26 mouse cellular contexts compared by ENCODE assay signal in the genomic region with DNA sequence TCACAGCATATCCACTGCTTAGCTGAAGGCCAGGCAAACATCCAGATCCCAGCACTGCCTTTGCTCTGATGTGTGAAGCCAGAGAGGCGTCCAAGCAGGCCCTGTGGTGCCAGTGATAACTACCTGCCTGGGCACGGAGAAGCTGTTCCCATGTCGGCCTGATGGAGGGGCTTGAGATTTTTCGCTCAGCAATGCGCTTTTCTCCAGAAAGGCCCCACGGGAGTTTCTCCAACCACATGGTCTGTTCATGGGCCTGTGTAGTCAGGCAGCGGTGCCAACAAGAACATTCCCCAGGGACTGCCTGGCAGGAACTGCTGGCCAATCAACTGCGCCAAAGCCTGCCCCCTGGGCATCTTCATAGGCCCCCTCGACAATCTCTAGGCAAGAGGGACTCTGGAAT.
DNase-seq lines count a peak whose midpoint lies in the region; ATAC-seq and TF ChIP-seq lines count a peak whose summit lies in the region.
"Had no signal": no experiment of that assay in that cellular context is flagged by ENCODE, and none has a peak within 500 bp of the region (broad histone marks: within the 10 kb centered on the region; RNA-seq: fewer than 3 reads in every experiment).

No protein-coding gene starts in this region.

- no peak for TF ChIP-seq POLR2A in limb, embryonic 14.5 days (IDR thresholded peaks at IDR 0.05; ENCODE audit: borderline replicate concordance, extremely low read depth, insufficient read depth, insufficient read length)
- no peak for TF ChIP-seq POLR2A in brain, embryonic 14.5 days (IDR thresholded peaks at IDR 0.05; ENCODE audit: borderline replicate concordance, extremely low read depth, insufficient read depth, insufficient read length, poor library complexity, severe bottlenecking)

- ATAC-seq in forebrain, embryonic 14.5 days = no peak
- ATAC-seq in forebrain, embryonic 11.5 days (replicated peaks; ENCODE audit: low FRiP score) = no peak
- no peak; the same call in 1 of the 2 replicates for ATAC-seq in limb, embryonic 14.5 days (ENCODE audit: low FRiP score, low read depth)
- ATAC-seq: forebrain, postnatal 0 days had no signal

- no peak overlapping the region for H3K4me2 ChIP-seq in forebrain, embryonic 14.5 days (ENCODE audit: low read length)
- no peak overlapping the region for H3K4me2 ChIP-seq in forebrain, embryonic 11.5 days (ENCODE audit: low read depth, low read length, severe bottlenecking)
- no peak overlapping the region for H3K4me2 ChIP-seq in limb, embryonic 14.5 days (replicated peaks; ENCODE audit: low read depth, low read length, severe bottlenecking)
- H3K4me2 ChIP-seq: heart, embryonic 12.5 days; hindbrain, embryonic 12.5 days; limb, embryonic 12.5 days; neural tube, embryonic 15.5 days; stomach, embryonic 15.5 days had no signal

- no peaks in the 10 kb centered on the region for H3K36me3 ChIP-seq in forebrain, embryonic 14.5 days (ENCODE audit: control insufficient read depth, insufficient read depth, low read length)
- no peaks in the 10 kb centered on the region for H3K36me3 ChIP-seq in forebrain, embryonic 11.5 days (ENCODE audit: control insufficient read depth, insufficient read depth, low read length)
- no peaks in the 10 kb centered on the region for H3K36me3 ChIP-seq in limb, embryonic 14.5 days (ENCODE audit: control insufficient read depth, insufficient read depth, low read length)
- H3K36me3 ChIP-seq in limb, embryonic 10.5 days = no peaks in the 10 kb centered on the region
- H3K36me3 ChIP-seq: heart, embryonic 12.5 days; hindbrain, embryonic 12.5 days; limb, embryonic 12.5 days; neural tube, embryonic 15.5 days; stomach, embryonic 15.5 days had no signal

- H3K27me3 ChIP-seq in forebrain, embryonic 14.5 days (replicated peaks; ENCODE audit: control insufficient read depth, insufficient read depth, low read length) = no peaks in the 10 kb centered on the region
- H3K27me3 ChIP-seq in forebrain, embryonic 11.5 days (ENCODE audit: control insufficient read depth, insufficient read depth, low read length) = no peaks in the 10 kb centered on the region
- H3K27me3 ChIP-seq in limb, embryonic 14.5 days (ENCODE audit: control insufficient read depth, insufficient read depth, low read length) = no peaks in the 10 kb centered on the region
- H3K27me3 ChIP-seq in limb, embryonic 10.5 days (ENCODE audit: low read depth, poor library complexity, severe bottlenecking) = no peaks in the 10 kb centered on the region
- H3K27me3 ChIP-seq: hindbrain, embryonic 12.5 days; limb, embryonic 12.5 days; neural tube, embryonic 15.5 days; stomach, embryonic 15.5 days had no signal

- H3K9me3 ChIP-seq in forebrain, embryonic 14.5 days (replicated peaks; ENCODE audit: control insufficient read depth, low read length) = no peaks in the 10 kb centered on the region
- no peaks in the 10 kb centered on the region for H3K9me3 ChIP-seq in forebrain, embryonic 11.5 days (ENCODE audit: control insufficient read depth, low read length)
- no peaks in the 10 kb centered on the region for H3K9me3 ChIP-seq in limb, embryonic 14.5 days (ENCODE audit: control insufficient read depth, low read length)
- no peaks in the 10 kb centered on the region for H3K9me3 ChIP-seq in limb, embryonic 10.5 days (replicated peaks)
- H3K9me3 ChIP-seq: heart, embryonic 12.5 days; hindbrain, embryonic 12.5 days; limb, embryonic 12.5 days; neural tube, embryonic 15.5 days; stomach, embryonic 15.5 days had no signal

- peak; percentile 28 for DNase-seq in adrenal gland, adult 2 months
- no peak for DNase-seq in adrenal gland, adult 8-10 months
- peak; percentile 34 for DNase-seq in forebrain, embryonic 14.5 days (ENCODE audit: low spot score)
- DNase-seq in forebrain, embryonic 11.5 days (ENCODE audit: low spot score) = no peak
- DNase-seq in limb, embryonic 14.5 days (ENCODE audit: low spot score) = peak; percentile 61
- DNase-seq in limb, embryonic 10.5 days (ENCODE audit: low spot score) = no peak
- DNase-seq in brain, embryonic 14.5 days (ENCODE audit: low read depth) = peak; percentile 62
- DNase-seq in kidney, postnatal 36 days = no peak
- DNase-seq: cerebellum, adult 11 months; cerebellum, adult 9-11 months; forebrain, postnatal 0 days; gastrocnemius, postnatal 14 days; heart, adult 18-20 months; heart, postnatal 10 days; kidney, adult 8-10 months; kidney, postnatal 10 days; lung, postnatal 4 days; right cerebral cortex, adult 18-20 months; right cerebral cortex, postnatal 4 days; thymus, adult 2 months had no signal

- H3K4me1 ChIP-seq in forebrain, embryonic 14.5 days (ENCODE audit: control insufficient read depth, insufficient read depth, low read length) = no peaks in the 10 kb centered on the region
- H3K4me1 ChIP-seq in forebrain, embryonic 11.5 days (replicated peaks; ENCODE audit: control insufficient read depth, insufficient read depth, low read length) = no peaks in the 10 kb centered on the region
- H3K4me1 ChIP-seq in limb, embryonic 14.5 days (ENCODE audit: control insufficient read depth, insufficient read depth, low read length) = peaks cover 18% of the 10 kb centered on the region
- H3K4me1 ChIP-seq in limb, embryonic 10.5 days = peaks cover 8% of the 10 kb centered on the region
- H3K4me1 ChIP-seq: heart, embryonic 12.5 days; hindbrain, embryonic 12.5 days; stomach, embryonic 15.5 days had no signal

- no peak overlapping the region for H3K9ac ChIP-seq in forebrain, embryonic 14.5 days (ENCODE audit: low read length)
- no peak overlapping the region for H3K9ac ChIP-seq in forebrain, embryonic 11.5 days (ENCODE audit: low read length)
- no peak overlapping the region for H3K9ac ChIP-seq in limb, embryonic 14.5 days (ENCODE audit: low read depth, low read length, severe bottlenecking)
- H3K9ac ChIP-seq: forebrain, postnatal 0 days; heart, embryonic 12.5 days; hindbrain, embryonic 12.5 days; limb, embryonic 12.5 days; liver, embryonic 14.5 days; neural tube, embryonic 15.5 days; stomach, embryonic 15.5 days had no signal

- WGBS in forebrain, embryonic 14.5 days = 79% methylated on average over 9 of the region's 9 CpGs
- 86% methylated on average over 9 of the region's 9 CpGs for WGBS in forebrain, embryonic 11.5 days
- 33% methylated on average over 9 of the region's 9 CpGs for WGBS in limb, embryonic 14.5 days
- 91% methylated on average over 9 of the region's 9 CpGs for WGBS in limb, embryonic 10.5 days

- H3K4me3 ChIP-seq in forebrain, embryonic 14.5 days (ENCODE audit: low read depth, low read length) = no peak overlapping the region
- H3K4me3 ChIP-seq in forebrain, embryonic 11.5 days (ENCODE audit: low read depth, low read length) = no peak overlapping the region
- H3K4me3 ChIP-seq in limb, embryonic 14.5 days (replicated peaks; ENCODE audit: low read length) = no peak overlapping the region
- no peak overlapping the region for H3K4me3 ChIP-seq in limb, embryonic 10.5 days
- H3K4me3 ChIP-seq: heart, embryonic 12.5 days; hindbrain, embryonic 12.5 days; limb, embryonic 12.5 days; neural tube, embryonic 15.5 days; stomach, embryonic 15.5 days had no signal

- H3K27ac ChIP-seq in forebrain, embryonic 14.5 days (ENCODE audit: low read depth, low read length) = no peak overlapping the region
- H3K27ac ChIP-seq in forebrain, embryonic 11.5 days (ENCODE audit: low read depth, low read length) = no peak overlapping the region
- H3K27ac ChIP-seq in limb, embryonic 14.5 days (replicated peaks; ENCODE audit: low read depth, low read length) = no peak overlapping the region
- no peak overlapping the region for H3K27ac ChIP-seq in limb, embryonic 10.5 days
- H3K27ac ChIP-seq: hindbrain, embryonic 12.5 days; limb, embryonic 12.5 days; liver, embryonic 14.5 days; neural tube, embryonic 15.5 days; stomach, embryonic 15.5 days had no signal

- TF ChIP-seq CTCF in brain, embryonic 14.5 days (IDR thresholded peaks at IDR 0.05; ENCODE audit: borderline replicate concordance, extremely low read depth, insufficient read depth, insufficient read length) = no peak

Comparison
In these comparisons a context has a peak if more than half of its experiments do, and no peak if none do; other contexts are left out.
1. DNase-seq: peak in adrenal gland, adult 2 months (single experiment), forebrain, embryonic 14.5 days (single experiment), limb, embryonic 14.5 days (single experiment) and brain, embryonic 14.5 days (single experiment); none in adrenal gland, adult 8-10 months (single experiment), forebrain, embryonic 11.5 days (single experiment), limb, embryonic 10.5 days (single experiment) and kidney, postnatal 36 days (0 of 2).